Mouse (Mus musculus) kidney, embryonic 15.5 days (tissue): Measurements from ENCODE around the gene Ccdc153. TPM values are rescaled to one million over a fixed set of nuclear protein-coding genes. Genes with fewer than 3 reads are reported as not detected.

Experiments
- ATAC-seq: fragments of 200-750 bp; cut with Nextera tagmentation; replicated peaks from 2 replicates; pipeline ENCODE4 v1.8.0; 2017; ENCODE audit warnings: moderate TSS enrichment; ENCODE audit not compliant: low FRiP score
- H3K27ac ChIP-seq: fragments of 300-500 bp; sonication (generic); 2 replicates; pipeline ENCODE4 v1.5.1; 2015; ENCODE audit warnings: mild to moderate bottlenecking, inconsistent platforms
- H3K27me3 ChIP-seq: fragments of 300-500 bp; sonication (generic); 2 replicates; pipeline ENCODE4 v1.6.1; 2015; ENCODE audit warnings: inconsistent platforms
- H3K36me3 ChIP-seq: fragments of 300-500 bp; sonication (generic); 2 replicates; pipeline ENCODE4 v1.6.1; 2015; ENCODE audit warnings: inconsistent platforms
- H3K4me1 ChIP-seq: fragments of 300-500 bp; sonication (generic); 2 replicates; pipeline ENCODE4 v1.6.1; 2015; ENCODE audit warnings: inconsistent platforms
- H3K4me2 ChIP-seq: fragments of 300-500 bp; sonication (generic); 2 replicates; pipeline ENCODE4 v1.6.1; 2015; ENCODE audit warnings: moderate library complexity, mild to moderate bottlenecking, inconsistent platforms
- H3K4me3 ChIP-seq: fragments of 300-500 bp; sonication (generic); replicated peaks from 2 replicates; pipeline ENCODE4 v1.5.1; 2015; ENCODE audit warnings: mild to moderate bottlenecking, inconsistent platforms
- H3K9ac ChIP-seq: fragments of 300-500 bp; sonication (generic); 2 replicates; pipeline ENCODE4 v1.6.1; 2015; ENCODE audit warnings: mild to moderate bottlenecking, inconsistent platforms
- H3K9me3 ChIP-seq: fragments of 300-500 bp; sonication (generic); replicated peaks from 2 replicates; pipeline ENCODE4 v1.6.1; 2016; ENCODE audit warnings: inconsistent platforms
- WGBS: fragments of 180-500 bp; shearing (Covaris S2); methylation state at CpG from one replicate; pipeline ENCODE4 v1.1.7; 2015; ENCODE audit warnings: mixed read lengths; 5-methylcytosine and 5-hydroxymethylcytosine counted together
- polyA plus RNA-seq: library from polyadenylated mRNA; unstranded; fragments of >200 nt; fragmentation: Nextera tagmentation; extraction: Ambion mirVana; gene quantifications from 2 replicates; pipeline ENCODE4 v1.2.1, GENCODE M21; 2015

Ccdc153 gene
- not detected in 2 replicates for polyA plus RNA-seq

DNA sequence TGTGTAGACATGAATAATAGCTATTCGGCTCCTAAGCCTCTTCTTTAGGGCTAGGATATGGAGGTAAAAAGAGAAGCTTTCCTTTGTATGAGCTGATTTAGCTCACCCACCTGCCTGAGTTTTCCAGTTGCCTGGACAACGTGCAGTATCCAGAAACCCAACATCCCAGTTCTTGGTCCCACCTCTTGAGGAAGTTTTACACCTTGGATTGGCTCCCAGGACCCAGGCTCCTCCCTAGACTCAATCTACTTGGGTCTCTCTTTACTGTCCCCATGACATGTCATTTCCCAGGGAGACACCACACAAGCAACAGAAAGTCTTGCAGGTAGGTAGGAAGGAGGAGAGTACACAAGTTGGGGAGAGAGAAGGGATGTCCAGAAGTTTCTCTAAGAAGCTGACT is at the start of gene Ccdc153:
TSS of gene Ccdc153 (plus strand) at position 278 of the 400 bp plus-strand sequence.
- H3K9me3 ChIP-seq = no peaks in the 10 kb centered on the region
- 61% methylated on average over 2 of the region's 2 CpGs for WGBS
- H3K27ac ChIP-seq = no peak within 1 kb of the TSS
- H3K27me3 ChIP-seq = no peaks in the 10 kb centered on the region
- H3K4me1 ChIP-seq = peaks cover 19% of the 10 kb centered on the region
- H3K9ac ChIP-seq = no peak within 1 kb of the TSS
- no peak within 1 kb of the TSS for H3K4me3 ChIP-seq
- H3K4me2 ChIP-seq = no peak within 1 kb of the TSS
- ATAC-seq = no peak
- no peaks in the 10 kb centered on the region for H3K36me3 ChIP-seq

DNA sequence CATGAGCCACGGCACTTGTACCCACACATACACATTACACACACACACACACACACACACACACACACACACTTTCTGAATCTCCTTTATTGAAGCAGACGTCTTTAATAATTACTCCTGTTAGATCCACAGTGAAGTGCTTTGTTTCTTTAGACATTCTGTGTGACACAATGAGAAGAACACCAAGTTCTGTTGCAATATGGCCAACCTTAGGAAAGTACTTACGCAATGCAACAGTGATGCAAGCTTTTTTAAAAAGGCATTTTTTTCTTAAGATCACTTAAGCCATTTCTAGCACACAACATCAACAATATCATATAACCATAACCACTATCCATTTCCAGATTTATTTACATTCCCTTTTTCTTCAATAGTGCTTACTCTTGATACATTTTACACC is 49.3 kb upstream of the Ccdc153 start:
- no peak overlapping the region for H3K4me3 ChIP-seq
- WGBS = 66% methylated on average over 3 of the region's 3 CpGs
- no peak for ATAC-seq
- H3K9ac ChIP-seq = no peak overlapping the region
- no peaks in the 10 kb centered on the region for H3K4me1 ChIP-seq
- no peak overlapping the region for H3K27ac ChIP-seq
- H3K27me3 ChIP-seq = no peaks in the 10 kb centered on the region
- H3K36me3 ChIP-seq = peaks cover 14% of the 10 kb centered on the region
- H3K4me2 ChIP-seq = no peak overlapping the region
- no peaks in the 10 kb centered on the region for H3K9me3 ChIP-seq

- Histone ChIP-seq H3K36me3 (peaks cover 18% of the 10 kb centered on the region), H3K27me3 (no peaks in the 10 kb centered on the region), H3K4me1 (no peaks in the 10 kb centered on the region), H3K4me3 (no peak overlapping the region), H3K27ac (no peak overlapping the region), H3K4me2 (no peak overlapping the region), H3K9me3 (no peaks in the 10 kb centered on the region), H3K9ac (no peak overlapping the region)
- no peak for ATAC-seq
- 88% methylated on average over 3 of the region's 3 CpGs for WGBS
These were observed 48.2 kb upstream of the Ccdc153 start for GRCm38 (mm10) chr9:44192312-44192711.

DNA sequence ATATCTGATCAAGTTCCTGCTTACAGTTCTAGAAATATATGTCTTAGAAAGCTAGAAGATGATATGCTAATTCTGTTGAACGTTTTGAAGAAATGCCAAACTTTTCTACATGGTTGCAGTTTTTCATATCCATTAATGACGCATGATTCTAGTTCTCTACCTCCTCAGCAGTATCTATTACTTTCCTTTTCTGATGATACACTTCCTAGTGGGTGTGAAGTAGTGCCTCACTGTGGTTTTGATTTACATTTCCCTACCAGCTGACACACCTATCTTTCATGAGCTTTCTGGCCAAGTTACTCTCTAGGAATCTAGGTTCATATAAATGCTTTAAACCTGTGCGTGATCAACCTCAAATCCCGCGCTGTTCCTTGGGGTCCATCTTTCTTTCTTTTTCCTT is 47.7 kb upstream of the Ccdc153 start:
- no peak overlapping the region for H3K4me3 ChIP-seq
- H3K27ac ChIP-seq = no peak overlapping the region
- no peaks in the 10 kb centered on the region for H3K4me1 ChIP-seq
- no peak for ATAC-seq
- H3K9me3 ChIP-seq = no peaks in the 10 kb centered on the region
- peaks cover 23% of the 10 kb centered on the region for H3K36me3 ChIP-seq
- no peak overlapping the region for H3K4me2 ChIP-seq
- H3K9ac ChIP-seq = no peak overlapping the region
- no peaks in the 10 kb centered on the region for H3K27me3 ChIP-seq
- WGBS = 96% methylated on average over 5 of the region's 5 CpGs

- Histone ChIP-seq H3K27me3 (no peaks in the 10 kb centered on the region), H3K9ac (no peak overlapping the region), H3K9me3 (no peaks in the 10 kb centered on the region), H3K27ac (no peak overlapping the region), H3K4me2 (no peak overlapping the region), H3K4me3 (no peak overlapping the region), H3K4me1 (no peaks in the 10 kb centered on the region), H3K36me3 (peaks cover 33% of the 10 kb centered on the region)
- no peak for ATAC-seq
- WGBS = 57% methylated on average over 1 of the region's 1 CpGs
These were observed 46.5 kb upstream of the Ccdc153 start for GRCm38 (mm10) chr9:44194000-44194399.

DNA sequence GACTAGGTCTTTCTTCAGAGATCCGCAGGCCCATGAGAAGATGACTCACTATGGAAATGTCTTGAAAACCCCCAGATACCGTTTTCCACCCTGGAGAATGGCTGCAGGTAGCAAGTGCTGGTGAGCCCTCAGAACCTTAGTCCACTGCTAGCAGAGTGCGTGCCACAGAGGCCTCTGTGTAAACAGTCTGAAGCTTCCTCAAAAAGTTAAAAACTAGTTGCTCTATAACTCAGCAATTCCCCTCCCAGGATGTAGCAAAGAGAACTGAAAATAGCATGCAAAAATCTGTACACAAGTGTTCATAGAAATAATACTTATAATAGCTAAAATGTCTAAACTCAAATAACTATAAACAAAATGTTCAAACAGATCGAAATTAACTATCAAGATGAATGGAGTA is 44.1 kb upstream of the Ccdc153 start:
- Histone ChIP-seq H3K4me3 (no peak overlapping the region), H3K9me3 (no peaks in the 10 kb centered on the region), H3K36me3 (peaks cover 51% of the 10 kb centered on the region), H3K9ac (no peak overlapping the region), H3K27ac (no peak overlapping the region), H3K4me1 (no peaks in the 10 kb centered on the region), H3K27me3 (no peaks in the 10 kb centered on the region), H3K4me2 (no peak overlapping the region)
- 95% methylated on average over 4 of the region's 4 CpGs for WGBS
- no peak for ATAC-seq

DNA sequence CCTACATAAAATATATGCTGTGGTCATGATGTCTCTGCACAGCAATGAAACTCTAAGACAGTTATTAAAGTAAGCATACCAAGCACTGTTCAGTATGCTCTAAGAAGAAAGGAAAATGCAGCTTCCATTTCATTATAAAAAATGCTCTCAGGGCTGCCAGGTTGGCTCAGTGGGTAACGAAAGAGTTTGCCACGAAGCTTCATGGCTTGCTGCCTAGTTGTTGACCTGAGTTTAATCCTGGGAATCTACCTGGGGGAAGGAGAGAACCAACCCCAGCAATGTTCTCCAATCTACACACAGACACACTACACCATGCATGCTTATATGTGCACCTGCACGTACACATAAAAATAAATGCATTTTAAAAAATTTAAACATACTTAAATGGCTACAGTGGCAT is 41.3 kb upstream of the Ccdc153 start:
- Histone ChIP-seq H3K27me3 (no peaks in the 10 kb centered on the region), H3K4me2 (no peak overlapping the region), H3K9me3 (no peaks in the 10 kb centered on the region), H3K27ac (peak overlapping the region; percentile 58; the same call in 1 of the 2 replicates), H3K4me3 (no peak overlapping the region), H3K4me1 (no peaks in the 10 kb centered on the region), H3K36me3 (peaks cover 53% of the 10 kb centered on the region), H3K9ac (no peak overlapping the region)
- no peak for ATAC-seq
- 84% methylated on average over 3 of the region's 3 CpGs for WGBS

DNA sequence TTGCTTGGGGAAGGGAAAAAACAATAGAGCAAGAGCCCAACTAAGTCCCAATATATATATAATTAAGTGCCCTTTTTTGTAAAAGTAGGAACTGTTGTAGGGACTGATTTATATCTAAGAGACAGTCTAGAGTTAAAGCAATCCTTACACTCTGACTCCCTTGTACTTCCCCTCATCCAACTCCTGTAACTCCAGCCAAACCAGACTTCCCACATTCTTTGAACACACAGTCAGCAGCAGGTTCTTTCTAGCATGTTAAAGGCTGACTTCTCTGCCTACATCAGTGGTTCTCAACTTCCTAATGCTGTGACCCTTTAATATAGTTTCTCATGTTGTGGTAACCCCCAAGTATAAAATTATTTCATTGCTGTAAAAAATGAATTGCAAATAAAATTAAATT is 40.9 kb upstream of the Ccdc153 start:
- H3K4me2 ChIP-seq = no peak overlapping the region
- no peak overlapping the region for H3K27ac ChIP-seq
- no peaks in the 10 kb centered on the region for H3K9me3 ChIP-seq
- no peak overlapping the region for H3K4me3 ChIP-seq
- H3K36me3 ChIP-seq = peaks cover 49% of the 10 kb centered on the region
- H3K4me1 ChIP-seq = no peaks in the 10 kb centered on the region
- no peaks in the 10 kb centered on the region for H3K27me3 ChIP-seq
- no peak for ATAC-seq
- no peak overlapping the region for H3K9ac ChIP-seq

DNA sequence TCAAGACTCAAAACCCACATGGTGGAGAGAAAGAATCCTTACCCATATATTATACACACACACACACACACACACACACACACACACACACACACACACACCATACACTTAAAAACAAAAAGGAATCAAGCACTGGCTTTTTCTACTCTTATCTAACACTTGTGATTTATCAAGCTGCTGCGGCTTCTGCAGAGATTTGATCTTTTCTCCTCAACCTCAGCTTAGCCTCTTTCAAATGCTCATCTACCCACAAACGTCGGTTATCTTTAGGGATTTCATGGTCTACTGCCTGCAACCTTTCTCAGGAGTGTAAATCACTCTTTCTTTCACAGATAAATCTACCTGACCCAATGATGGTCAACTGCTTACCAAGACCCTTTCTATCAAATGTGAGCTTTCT is 40.0 kb upstream of the Ccdc153 start:
- ATAC-seq = no peak
- no peak overlapping the region for H3K27ac ChIP-seq
- no peak overlapping the region for H3K4me2 ChIP-seq
- H3K27me3 ChIP-seq = no peaks in the 10 kb centered on the region
- no peak overlapping the region for H3K4me3 ChIP-seq
- WGBS = 54% methylated on average over 3 of the region's 3 CpGs
- H3K36me3 ChIP-seq = peaks cover 42% of the 10 kb centered on the region
- H3K9ac ChIP-seq = no peak overlapping the region
- H3K9me3 ChIP-seq = no peaks in the 10 kb centered on the region
- H3K4me1 ChIP-seq = no peaks in the 10 kb centered on the region

- no peaks in the 10 kb centered on the region for H3K4me1 ChIP-seq
- no peak overlapping the region for H3K4me2 ChIP-seq
- no peaks in the 10 kb centered on the region for H3K27me3 ChIP-seq
- H3K9me3 ChIP-seq = no peaks in the 10 kb centered on the region
- no peak overlapping the region for H3K27ac ChIP-seq
- H3K36me3 ChIP-seq = peaks cover 18% of the 10 kb centered on the region
- no peak overlapping the region for H3K9ac ChIP-seq
- no peak for ATAC-seq
- 92% methylated on average over 2 of the region's 2 CpGs for WGBS
- H3K4me3 ChIP-seq = no peak overlapping the region
These were observed 32.6 kb upstream of the Ccdc153 start for GRCm38 (mm10) chr9:44207840-44208239.

DNA sequence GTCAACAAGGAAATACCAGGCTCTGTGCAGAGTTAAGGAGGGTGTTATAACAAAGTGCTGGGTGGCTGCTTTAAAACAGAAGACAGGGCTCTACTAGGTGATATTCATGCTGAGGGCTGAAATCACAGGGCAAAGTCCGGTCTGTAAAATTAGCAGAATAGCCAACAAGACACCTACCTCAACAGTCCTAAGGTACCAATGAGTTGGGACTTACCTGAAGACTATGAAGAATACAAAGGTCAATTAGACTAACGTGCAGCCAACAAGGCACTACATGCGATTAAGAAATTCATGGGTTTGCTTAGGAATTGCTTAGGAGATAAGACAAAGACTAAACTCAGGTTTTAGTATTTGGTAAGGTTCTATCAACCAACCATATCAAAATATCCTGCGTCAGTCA is 31.1 kb upstream of the Ccdc153 start:
- Histone ChIP-seq H3K9ac (no peak overlapping the region), H3K27me3 (no peaks in the 10 kb centered on the region), H3K4me1 (no peaks in the 10 kb centered on the region), H3K9me3 (no peaks in the 10 kb centered on the region), H3K36me3 (peaks cover 18% of the 10 kb centered on the region), H3K4me2 (no peak overlapping the region), H3K27ac (no peak overlapping the region), H3K4me3 (no peak overlapping the region)
- WGBS = 92% methylated on average over 4 of the region's 4 CpGs
- no peak for ATAC-seq

DNA sequence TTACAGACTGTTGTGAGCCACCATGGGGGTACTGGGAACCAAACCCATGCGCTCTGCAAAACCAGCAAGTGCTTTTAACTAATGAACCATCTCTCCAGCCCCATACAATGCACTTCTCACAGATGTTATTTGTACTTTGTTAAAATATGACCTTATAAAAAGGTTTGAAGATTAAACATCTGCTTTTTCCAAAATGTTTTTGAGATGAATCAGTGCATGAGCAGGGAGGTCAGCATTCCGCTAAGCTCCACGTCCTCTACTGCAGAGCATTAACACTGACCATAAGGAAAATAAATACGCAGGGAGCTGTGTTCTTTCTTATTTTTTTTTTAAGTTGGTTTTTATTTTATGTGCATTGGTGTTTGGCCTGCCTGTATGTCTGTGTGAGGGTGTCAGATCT is 28.1 kb upstream of the Ccdc153 start:
- Histone ChIP-seq H3K4me3 (no peak overlapping the region), H3K4me2 (no peak overlapping the region), H3K27ac (no peak overlapping the region), H3K9me3 (no peaks in the 10 kb centered on the region), H3K27me3 (no peaks in the 10 kb centered on the region), H3K9ac (no peak overlapping the region), H3K4me1 (no peaks in the 10 kb centered on the region), H3K36me3 (peaks cover 18% of the 10 kb centered on the region)
- 82% methylated on average over 4 of the region's 4 CpGs for WGBS
- no peak for ATAC-seq

GRCm38 (mm10) chr9:44213538-44213937 is 26.9 kb upstream of the Ccdc153 start:
- Histone ChIP-seq H3K4me1 (no peaks in the 10 kb centered on the region), H3K27ac (no peak overlapping the region), H3K9me3 (no peaks in the 10 kb centered on the region), H3K4me2 (no peak overlapping the region), H3K9ac (no peak overlapping the region), H3K27me3 (no peaks in the 10 kb centered on the region), H3K36me3 (peaks cover 18% of the 10 kb centered on the region), H3K4me3 (no peak overlapping the region)
- 92% methylated on average over 14 of the region's 14 CpGs for WGBS
- no peak for ATAC-seq
